ENCODE assay signal across 9 mouse cellular contexts in the genomic region with DNA sequence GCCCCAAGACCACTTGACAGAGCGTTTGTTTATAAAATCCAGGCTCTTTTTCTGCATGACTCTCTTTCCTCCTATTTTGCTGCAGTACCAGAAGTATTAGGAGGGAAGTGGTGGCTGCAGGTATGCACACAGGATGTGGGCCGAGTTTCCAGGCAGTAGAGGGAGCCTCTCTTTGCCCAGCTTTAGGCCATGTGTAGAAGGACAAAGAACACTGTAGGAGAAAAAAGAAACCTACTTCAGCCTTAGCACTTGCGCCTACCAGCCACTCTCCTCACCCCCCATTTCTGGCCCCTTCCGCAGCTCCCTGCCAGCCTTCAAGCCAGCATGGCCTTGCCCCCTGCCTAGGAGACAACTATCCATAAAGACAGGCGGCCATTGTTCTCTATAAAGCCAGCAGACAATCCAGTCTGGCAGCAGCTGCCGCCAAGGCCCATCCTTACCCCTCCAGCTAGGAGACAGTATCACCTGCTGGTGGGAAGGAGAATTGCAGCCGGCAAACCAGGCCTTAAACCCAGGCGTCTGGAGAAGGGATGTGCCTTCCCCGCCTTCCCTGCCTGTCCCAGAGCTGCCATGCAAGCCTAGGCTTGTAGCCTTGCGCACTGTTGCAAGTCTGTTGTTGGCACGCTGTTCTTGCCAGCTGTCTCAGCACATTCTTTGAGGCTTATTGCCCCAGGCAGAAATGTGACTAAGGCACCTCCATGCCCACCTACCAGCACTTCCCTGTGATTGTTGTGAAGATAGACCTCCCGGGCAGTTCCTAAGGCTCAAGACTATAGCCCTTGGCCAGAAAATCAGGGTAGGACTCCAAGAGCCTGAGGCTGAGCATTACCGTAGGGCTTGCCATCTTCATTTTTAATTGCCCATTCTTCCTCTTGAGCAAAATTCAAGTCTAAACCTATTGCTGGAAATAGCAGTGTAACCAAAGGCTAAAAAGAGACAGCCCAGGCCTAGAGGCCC. TPM values are rescaled to one million over a fixed set of nuclear protein-coding genes. Genes with fewer than 3 reads are reported as not detected.
DNase-seq lines count a peak whose midpoint lies in the region; ATAC-seq and TF ChIP-seq lines count a peak whose summit lies in the region.
"Had no signal": no experiment of that assay in that cellular context is flagged by ENCODE, and none has a peak within 500 bp of the region (broad histone marks: within the 10 kb centered on the region; RNA-seq: fewer than 3 reads in every experiment).

No protein-coding gene starts in this region.

- DNase-seq in c-Kit-positive CD71-positive TER-119-positive erythroid progenitor cells, embryonic 14.5 days (ENCODE audit: low spot score): peak; percentile 62
- peak; percentile 78 to 85 for DNase-seq in heart, postnatal 14 days
- peak; percentile 73 to 82 for DNase-seq in layer of hippocampus, adult 18-20 months (ENCODE audit: low spot score in 2 of 2)
- peak; percentile 91 for DNase-seq in lung, embryonic 14.5 days
- DNase-seq in ovary, adult 18-20 months (ENCODE audit: low spot score): peak; percentile 45
- DNase-seq in thymus, postnatal 0 days (ENCODE audit: low spot score): peak; percentile 83

- no peak overlapping the region for H3K4me3 ChIP-seq in ES-Bruce4 (ENCODE audit: low read depth, low read length)
- no peak overlapping the region for H3K4me3 ChIP-seq in forebrain, embryonic 13.5 days
- no peak overlapping the region for H3K4me3 ChIP-seq in lung, embryonic 14.5 days (ENCODE audit: low read depth, low read length)

- no peak for TF ChIP-seq POLR2A in ES-Bruce4 (IDR thresholded peaks at IDR 0.05; ENCODE audit: insufficient read depth, low read length)

- peak; percentile 64 for TF ChIP-seq EP300 in ES-Bruce4 (IDR thresholded peaks at IDR 0.05; ENCODE audit: insufficient read depth, low read depth, low read length)

- no peaks in the 10 kb centered on the region for H3K9me3 ChIP-seq in ES-Bruce4 (replicated peaks; ENCODE audit: control insufficient read depth, insufficient read depth, low read length, poor library complexity, severe bottlenecking)
- no peaks in the 10 kb centered on the region for H3K9me3 ChIP-seq in forebrain, embryonic 13.5 days (replicated peaks)
- no peaks in the 10 kb centered on the region for H3K9me3 ChIP-seq in lung, embryonic 14.5 days (ENCODE audit: low read depth, low read length)

- H3K4me2 ChIP-seq in forebrain, embryonic 13.5 days: 0 out of 2 replicates have a peak overlapping the region, but pooled peaks have one; percentile 4
- H3K4me2 ChIP-seq in lung, embryonic 14.5 days: no peak overlapping the region

- 33% methylated on average over 13 of the region's 13 CpGs for WGBS in forebrain, embryonic 13.5 days
- 47% methylated on average over 13 of the region's 13 CpGs for WGBS in lung, embryonic 14.5 days

- H3K36me3 ChIP-seq in ES-Bruce4 (ENCODE audit: control insufficient read depth, insufficient read depth, low read length, poor library complexity, severe bottlenecking): peaks cover 22% of the 10 kb centered on the region
- peaks cover 83% of the 10 kb centered on the region for H3K36me3 ChIP-seq in forebrain, embryonic 13.5 days (ENCODE audit: poor library complexity, severe bottlenecking)
- H3K36me3 ChIP-seq in lung, embryonic 14.5 days (ENCODE audit: insufficient read depth): peaks cover 74% of the 10 kb centered on the region

- H3K27me3 ChIP-seq in ES-Bruce4 (ENCODE audit: control insufficient read depth, insufficient read depth, low read length, poor library complexity, severe bottlenecking): no peaks in the 10 kb centered on the region
- no peaks in the 10 kb centered on the region for H3K27me3 ChIP-seq in forebrain, embryonic 13.5 days
- H3K27me3 ChIP-seq in lung, embryonic 14.5 days (ENCODE audit: insufficient read depth, low read length): no peaks in the 10 kb centered on the region

- peak; percentile 94 for ATAC-seq in forebrain, embryonic 13.5 days
- peak; percentile 82 for ATAC-seq in lung, embryonic 14.5 days (ENCODE audit: insufficient read depth)

- TF ChIP-seq CTCF in ES-Bruce4 (IDR thresholded peaks at IDR 0.05; ENCODE audit: low read depth, low read length): peak; percentile 91
- peak; percentile 98 for TF ChIP-seq CTCF in lung, embryonic 14.5 days (IDR thresholded peaks at IDR 0.05; ENCODE audit: low read depth)

- H3K4me1 ChIP-seq in ES-Bruce4 (ENCODE audit: control insufficient read depth, insufficient read depth, low read length): peaks cover 3% of the 10 kb centered on the region
- peaks cover 9% of the 10 kb centered on the region for H3K4me1 ChIP-seq in forebrain, embryonic 13.5 days
- no peaks in the 10 kb centered on the region for H3K4me1 ChIP-seq in lung, embryonic 14.5 days (ENCODE audit: insufficient read depth)

- intact Hi-C loops in heart, postnatal 14 days (cut with DNase I): loop anchor here (1.0 to 2.0 kb wide), 2 partner anchors 16 to 57 kb away; a partner anchor contains a TSS

- peak overlapping the region; percentile 78 for H3K27ac ChIP-seq in ES-Bruce4 (ENCODE audit: insufficient read depth, low read length)
- peak overlapping the region; percentile 87 for H3K27ac ChIP-seq in forebrain, embryonic 13.5 days
- peak overlapping the region; percentile 48; the same call in 1 of the 2 replicates for H3K27ac ChIP-seq in lung, embryonic 14.5 days (ENCODE audit: low read depth)
- H3K27ac ChIP-seq: macrophage had no signal

- H3K9ac ChIP-seq in ES-Bruce4 (ENCODE audit: low read depth, poor library complexity, severe bottlenecking): no peak overlapping the region
- H3K9ac ChIP-seq in forebrain, embryonic 13.5 days: no peak overlapping the region
- no peak overlapping the region for H3K9ac ChIP-seq in lung, embryonic 14.5 days

RNA-seq across cellular contexts. Expression of a gene that starts 15.7 kb away (rescaled TPM):
- 26.5 and 27.5 TPM in 2 replicates for polyA plus RNA-seq in ES-Bruce4 (2011; ENCODE audit: insufficient read depth, insufficient read length, low read depth, missing spikeins)
- 22.8 and 26.8 TPM in 2 replicates for polyA plus RNA-seq in forebrain, embryonic 13.5 days (2015; fragmentation: Nextera tagmentation; extraction: Ambion mirVana)
- 10 to 100 TPM; 33.4 to 35.7 TPM for total RNA-seq in heart, postnatal 14 days (2021)
- total RNA-seq in layer of hippocampus, adult 18-20 months (2021): 10 to 100 TPM; 54.7 to 56.3 TPM
- polyA plus RNA-seq in lung, embryonic 14.5 days (2014; fragmentation: Nextera tagmentation; extraction: Ambion mirVana): 27.6 and 29.4 TPM in 2 replicates
- polyA plus RNA-seq in thymus, postnatal 0 days (2015; fragmentation: Nextera tagmentation; extraction: Ambion mirVana): 18.1 and 19.8 TPM in 2 replicates

RNA-seq across cellular contexts. Expression of a gene that starts 41.3 kb away (rescaled TPM):
- 2.6 and 3.4 TPM in 2 replicates for polyA plus RNA-seq in ES-Bruce4 (2011; ENCODE audit: insufficient read depth, insufficient read length, low read depth, missing spikeins)
- 2.5 and 3.5 TPM in 2 replicates for polyA plus RNA-seq in forebrain, embryonic 13.5 days (2015; fragmentation: Nextera tagmentation; extraction: Ambion mirVana)
- total RNA-seq in heart, postnatal 14 days (2021): under 1 TPM in 1 of 2 experiments, not detected in 1; 0.41 TPM
- total RNA-seq in layer of hippocampus, adult 18-20 months (2021): not detected
- polyA plus RNA-seq in lung, embryonic 14.5 days (2014; fragmentation: Nextera tagmentation; extraction: Ambion mirVana): 1.9 TPM in 2 replicates
- polyA plus RNA-seq in thymus, postnatal 0 days (2015; fragmentation: Nextera tagmentation; extraction: Ambion mirVana): 6.3 and 7.3 TPM in 2 replicates
- polyA plus RNA-seq: macrophage had no signal

RNA-seq across cellular contexts. Expression of a gene that starts 41.4 kb away (rescaled TPM):
- 195 and 196 TPM in 2 replicates for polyA plus RNA-seq in ES-Bruce4 (2011; ENCODE audit: insufficient read depth, insufficient read length, low read depth, missing spikeins)
- 62.7 and 65.2 TPM in 2 replicates for polyA plus RNA-seq in forebrain, embryonic 13.5 days (2015; fragmentation: Nextera tagmentation; extraction: Ambion mirVana)
- total RNA-seq in heart, postnatal 14 days (2021): 10 to 100 TPM; 36.8 TPM
- total RNA-seq in layer of hippocampus, adult 18-20 months (2021): 10 to 100 TPM; 59.1 to 68.6 TPM
- polyA plus RNA-seq in lung, embryonic 14.5 days (2014; fragmentation: Nextera tagmentation; extraction: Ambion mirVana): 68.9 and 76.9 TPM in 2 replicates
- polyA plus RNA-seq in thymus, postnatal 0 days (2015; fragmentation: Nextera tagmentation; extraction: Ambion mirVana): 53.2 and 59.6 TPM in 2 replicates

RNA-seq across cellular contexts. Expression of a gene that starts 48.1 kb away (rescaled TPM):
- polyA plus RNA-seq in ES-Bruce4 (2011; ENCODE audit: insufficient read depth, insufficient read length, low read depth, missing spikeins): not detected in 2 replicates
- 0.19 TPM in 1 of 2 replicates, not detected in the other for polyA plus RNA-seq in forebrain, embryonic 13.5 days (2015; fragmentation: Nextera tagmentation; extraction: Ambion mirVana)
- total RNA-seq in heart, postnatal 14 days (2021): not detected
- not detected for total RNA-seq in layer of hippocampus, adult 18-20 months (2021)
- polyA plus RNA-seq in lung, embryonic 14.5 days (2014; fragmentation: Nextera tagmentation; extraction: Ambion mirVana): 0.30 TPM in 1 of 2 replicates, not detected in the other
- 0.62 and 0.64 TPM in 2 replicates for polyA plus RNA-seq in thymus, postnatal 0 days (2015; fragmentation: Nextera tagmentation; extraction: Ambion mirVana)
- polyA plus RNA-seq: macrophage had no signal
